Mouse (Mus musculus) neural tube, embryonic 10.5 days (tissue): ENCODE measurements around the gene Gm49358.

Source experiments
- DNase-seq: peaks from one replicate; pipeline ENCODE4 v3.0.0-alpha.2; 2017; ENCODE audit warnings: low spot score; ENCODE audit errors: extremely low spot score

The Gm49358 gene

DNA sequence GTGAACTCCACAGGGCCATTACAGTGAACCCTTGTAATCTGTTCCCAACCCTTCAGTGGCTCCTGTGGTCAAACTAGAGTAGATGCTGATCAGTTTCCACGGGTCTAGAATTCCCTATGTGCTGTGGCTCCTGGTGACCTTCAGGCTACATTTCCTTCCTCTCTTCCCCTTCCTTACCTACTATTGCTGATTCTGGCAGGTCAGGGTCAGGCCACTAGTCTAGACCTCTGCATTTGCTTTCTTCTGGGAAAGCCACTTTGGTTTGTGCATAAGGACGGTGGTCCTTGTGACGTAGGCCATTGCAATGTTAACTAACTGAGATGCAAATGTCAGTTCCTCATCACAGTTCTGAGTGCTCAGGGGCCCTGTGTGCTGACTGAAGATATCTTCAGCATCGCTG lies 96.6 kb downstream of the Gm49358 start:
- DNase-seq = no peak

DNA sequence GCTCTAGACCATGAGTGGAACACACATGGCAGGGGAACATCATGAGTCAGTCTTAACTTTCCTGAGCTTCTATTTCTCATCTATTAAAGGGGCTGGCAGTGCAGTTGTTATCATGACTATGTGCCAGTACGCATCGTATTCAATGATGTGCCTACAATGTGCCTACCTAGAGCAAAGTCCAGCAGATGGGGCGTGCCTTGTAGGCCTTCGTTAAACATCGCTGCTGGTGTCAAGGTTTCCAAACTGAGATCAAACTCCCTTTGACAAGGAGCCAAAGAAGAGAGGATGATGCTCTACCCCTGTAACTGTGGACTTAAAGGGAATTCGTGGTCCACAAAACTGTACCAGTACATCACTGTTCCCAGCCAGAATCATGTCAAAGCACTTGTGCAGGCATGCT lies 98.7 kb downstream of the Gm49358 start:
- no peak for DNase-seq

DNA sequence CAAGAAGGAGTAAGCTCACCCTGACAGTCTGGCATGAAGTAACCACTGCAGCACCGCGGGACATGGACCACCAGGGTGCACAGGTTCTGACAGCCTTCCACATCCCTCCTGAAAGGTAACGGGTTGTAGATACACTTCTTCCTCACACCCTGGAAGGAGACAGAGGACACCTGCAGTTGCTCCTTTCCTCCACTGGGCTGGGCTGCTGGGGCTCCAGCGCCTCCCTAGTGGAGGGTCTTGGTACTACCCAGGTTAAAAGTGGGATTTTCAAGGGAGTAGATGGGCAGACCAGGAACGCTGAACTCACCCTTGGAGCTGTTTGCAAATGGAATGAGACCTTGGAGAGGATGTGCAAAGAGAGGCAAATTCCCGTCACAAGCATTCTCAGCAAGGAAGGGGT lies 99.7 kb downstream of the Gm49358 start:
- no peak for DNase-seq

GRCm38 (mm10) chr10:86872121-86872520 lies 108.3 kb downstream of the Gm49358 start:
- no peak for DNase-seq

- DNase-seq = no peak
Measured at GRCm38 (mm10) chr10:86872591-86872990, 108.8 kb downstream of the Gm49358 start.

DNA sequence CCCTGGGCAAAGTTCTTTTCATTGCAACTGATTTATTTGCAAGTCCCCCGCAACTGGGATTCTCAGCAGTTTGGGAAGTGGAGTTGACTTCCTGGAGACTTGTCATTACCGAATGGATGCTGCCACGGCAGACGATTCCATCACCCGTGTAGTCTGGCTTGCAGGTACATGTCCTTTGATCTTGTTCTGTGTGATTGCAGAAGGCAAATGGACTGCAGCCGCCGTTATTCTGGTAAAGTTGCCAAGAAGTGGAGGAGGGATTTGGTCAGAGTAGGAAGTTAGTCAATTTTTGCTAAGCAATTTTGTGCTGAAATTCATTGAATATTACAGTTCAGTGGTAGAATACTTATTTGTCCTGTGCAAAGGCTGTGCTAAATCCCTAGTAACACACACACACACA lies 114.9 kb downstream of the Gm49358 start:
- DNase-seq = no peak

DNA sequence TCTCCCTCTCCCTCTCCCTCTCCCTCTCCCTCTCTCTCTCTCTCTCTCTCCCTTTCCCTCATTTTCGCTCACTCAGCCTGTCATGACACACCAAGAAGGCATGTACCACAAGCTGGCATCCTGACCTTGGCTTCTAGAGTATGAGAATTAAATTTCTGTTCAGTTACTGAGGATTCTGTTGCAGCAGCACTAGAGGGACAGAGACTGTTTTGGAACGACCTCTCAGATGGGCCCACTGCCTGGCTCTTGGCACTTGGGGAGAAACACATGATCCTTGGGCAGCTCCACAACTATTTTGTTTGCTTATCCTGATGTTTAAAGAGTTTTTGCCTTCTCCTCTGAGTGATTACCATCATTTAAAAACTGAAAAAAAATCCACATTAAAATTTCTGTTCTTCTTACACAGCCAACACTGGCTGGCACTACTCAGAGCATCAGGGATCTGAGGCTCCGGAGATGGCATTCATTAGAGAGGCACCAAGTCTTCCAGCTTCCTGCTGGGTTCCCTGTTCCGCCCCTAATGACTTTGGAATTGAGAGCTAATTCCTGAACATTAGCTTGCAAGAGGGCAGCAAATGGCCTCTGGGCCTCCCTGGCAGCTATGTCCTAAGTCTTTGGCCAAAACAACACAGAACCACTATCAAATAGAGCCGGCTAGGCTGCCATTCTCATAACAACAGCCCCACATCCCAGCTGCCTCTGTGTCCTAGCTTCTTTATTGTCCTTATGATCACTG lies 116.5 kb downstream of the Gm49358 start:
- no peak for DNase-seq

DNA sequence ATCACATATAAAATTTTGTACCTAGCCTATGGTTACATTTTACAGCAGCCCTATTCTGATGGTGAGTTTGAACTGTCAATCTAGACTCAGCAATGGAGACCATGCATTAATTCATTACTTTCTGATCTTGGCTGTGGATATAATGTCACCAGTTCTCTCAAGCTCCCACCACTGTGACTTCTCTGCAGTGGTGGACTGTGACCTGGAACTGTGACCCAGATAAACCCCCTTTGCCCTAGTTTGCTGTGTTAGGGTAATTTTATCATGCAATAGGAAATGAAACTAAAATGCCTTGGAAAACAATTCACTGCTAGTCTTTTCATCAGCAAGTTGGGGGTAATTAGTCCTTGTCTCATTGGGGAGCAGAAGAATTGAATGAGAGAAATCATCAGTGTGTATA lies 117.7 kb downstream of the Gm49358 start:
- DNase-seq = no peak
